Mouse (Mus musculus) adrenal gland, postnatal 14 days (tissue): ENCODE results near the gene Hspb11. TPM values are rescaled to one million over a fixed set of nuclear protein-coding genes. Genes with fewer than 3 reads are reported as not detected.

Experiments used
- DNase-seq: peaks from one replicate; pipeline ENCODE4 v3.0.0; 2021; ENCODE audit warnings: mixed read lengths
- total RNA-seq: library from RNA; stranded (reverse); gene quantifications from 2 replicates; pipeline ENCODE4 v1.2.3, GENCODE M21; 2021

Gene Hspb11
- total RNA-seq, 1 experiment from 2014 or later, result 22.4 TPM

GRCm38 (mm10) chr4:107249471-107249870 is 3.9 kb upstream of the Hspb11 start:
- no peak for DNase-seq

GRCm38 (mm10) chr4:107250494-107250893 is 2.9 kb upstream of the Hspb11 start:
- peak; percentile 58 for DNase-seq

GRCm38 (mm10) chr4:107252522-107252921 is 871 bp upstream of the Hspb11 start:
- no peak for DNase-seq

GRCm38 (mm10) chr4:107254414-107254813 is 1.0 kb downstream of the Hspb11 start:
- DNase-seq, result no peak

- DNase-seq, result no peak
Measured at GRCm38 (mm10) chr4:107260001-107260400, 6.6 kb downstream of the Hspb11 start.

- no peak for DNase-seq
Measured at GRCm38 (mm10) chr4:107273683-107274082, 20.3 kb downstream of the Hspb11 start.

GRCm38 (mm10) chr4:107274511-107274910 is 21.1 kb downstream of the Hspb11 start:
- DNase-seq, result no peak

GRCm38 (mm10) chr4:107278188-107278707 is 24.9 kb downstream of the Hspb11 start:
- no peak for DNase-seq

- no peak for DNase-seq
Measured at GRCm38 (mm10) chr4:107280843-107281475, 27.6 kb downstream of the Hspb11 start.

- DNase-seq, result no peak
Measured at GRCm38 (mm10) chr4:107285446-107286200, 32.2 kb downstream of the Hspb11 start.

- DNase-seq, result no peak
Measured at GRCm38 (mm10) chr4:107286386-107286785, 33.0 kb downstream of the Hspb11 start.

- no peak for DNase-seq
Measured at GRCm38 (mm10) chr4:107287517-107287916, 34.1 kb downstream of the Hspb11 start.

- no peak for DNase-seq
Measured at GRCm38 (mm10) chr4:107291611-107292272, 38.3 kb downstream of the Hspb11 start.

- no peak for DNase-seq
Measured at GRCm38 (mm10) chr4:107292273-107292662, 38.9 kb downstream of the Hspb11 start.

- DNase-seq, result no peak
Measured at GRCm38 (mm10) chr4:107298071-107298606, 44.7 kb downstream of the Hspb11 start.

- DNase-seq, result peak; percentile 35
Measured at GRCm38 (mm10) chr4:107299779-107300340, 46.5 kb downstream of the Hspb11 start.

GRCm38 (mm10) chr4:107300371-107300770 is 47.0 kb downstream of the Hspb11 start:
- no peak for DNase-seq

- no peak for DNase-seq
Measured at GRCm38 (mm10) chr4:107300902-107301555, 47.6 kb downstream of the Hspb11 start.

- no peak for DNase-seq
Measured at GRCm38 (mm10) chr4:107302221-107302620, 48.8 kb downstream of the Hspb11 start.

GRCm38 (mm10) chr4:107302832-107303231 is 49.4 kb downstream of the Hspb11 start:
- DNase-seq, result no peak

GRCm38 (mm10) chr4:107303531-107303930 is 50.1 kb downstream of the Hspb11 start:
- DNase-seq, result no peak

GRCm38 (mm10) chr4:107306966-107307365 is 53.6 kb downstream of the Hspb11 start, which contains the start of gene Dio1:
Gene Dio1, minus strand, starts transcription at chr4:107307169.
- no peak for DNase-seq
